Comparison of ENCODE assay signal across 8 mouse cellular contexts in genomic region chr5:111207924-111208659, GRCm38 (mm10).
DNase-seq lines count a peak whose midpoint lies in the region; ATAC-seq and TF ChIP-seq lines count a peak whose summit lies in the region.

No protein-coding gene starts in this region.

- WGBS in kidney, adult 2 months: 53% methylated on average over 8 of the region's 8 CpGs
- WGBS in stomach, embryonic 14.5 days: 41% methylated on average over 8 of the region's 8 CpGs

- peak; percentile 45; the same call in 1 of the 2 replicates for TF ChIP-seq CTCF in kidney, adult 2 months (conservative IDR thresholded peaks at IDR 0.05; ENCODE audit: insufficient read depth, insufficient read length, low read depth, low read length)

- H3K9ac ChIP-seq in stomach, embryonic 14.5 days (replicated peaks; ENCODE audit: low read depth, low read length): no peak overlapping the region

- DNase-seq in left cerebral cortex, postnatal 14 days (ENCODE audit: low spot score in 2 of 2): peak; percentile 61 to 78
- DNase-seq in left cerebral cortex, adult 8-10 months (ENCODE audit: low spot score in 2 of 2): no peak
- DNase-seq in adrenal gland, postnatal 14 days: peak; percentile 79
- peak; percentile 62 for DNase-seq in kidney, adult 2 months
- peak; percentile 90 for DNase-seq in lung, postnatal 10 days
- no peak for DNase-seq in urinary bladder, postnatal 14 days (ENCODE audit: low spot score)

- no peaks in the 10 kb centered on the region for H3K9me3 ChIP-seq in stomach, embryonic 14.5 days (ENCODE audit: control insufficient read depth, low read depth, low read length)

- peak overlapping the region; percentile 28; the same call in 1 of the 2 replicates for H3K4me2 ChIP-seq in stomach, embryonic 14.5 days (replicated peaks; ENCODE audit: low read depth, low read length)

- ATAC-seq in granulocyte monocyte progenitor cell, adult 5-6 weeks (replicated peaks; ENCODE audit: poor library complexity, severe bottlenecking): peak; percentile 59
- ATAC-seq in stomach, embryonic 14.5 days (ENCODE audit: insufficient number of reproducible peaks, insufficient read depth, low FRiP score, low read depth): no peak

- TF ChIP-seq POLR2A in kidney, adult 2 months (IDR thresholded peaks at IDR 0.05; ENCODE audit: low read depth, low read length): no peak

- no peak overlapping the region for H3K27ac ChIP-seq in kidney, adult 2 months (ENCODE audit: insufficient read depth, low read depth, low read length)
- no peak overlapping the region for H3K27ac ChIP-seq in stomach, embryonic 14.5 days (ENCODE audit: low read length)

- no peaks in the 10 kb centered on the region for H3K4me1 ChIP-seq in kidney, adult 2 months (ENCODE audit: control insufficient read depth, insufficient read depth, low read length)
- peaks cover 22% of the 10 kb centered on the region for H3K4me1 ChIP-seq in stomach, embryonic 14.5 days (ENCODE audit: control insufficient read depth, insufficient read depth, low read length)

- intact Hi-C loops in left cerebral cortex, postnatal 14 days (cut with DNase I): loop anchor here (5.0 kb wide), 1 partner anchor 221 kb away; no protein-coding TSS in a partner anchor

- H3K27me3 ChIP-seq in kidney, adult 2 months (replicated peaks; ENCODE audit: control insufficient read depth, insufficient read depth, low read length): no peaks in the 10 kb centered on the region
- no peaks in the 10 kb centered on the region for H3K27me3 ChIP-seq in stomach, embryonic 14.5 days (ENCODE audit: control insufficient read depth, insufficient read depth, low read length)

- no peaks in the 10 kb centered on the region for H3K36me3 ChIP-seq in kidney, adult 2 months (ENCODE audit: control insufficient read depth, insufficient read depth, low read length)
- no peaks in the 10 kb centered on the region for H3K36me3 ChIP-seq in stomach, embryonic 14.5 days (ENCODE audit: control insufficient read depth, insufficient read depth, low read length)

- H3K4me3 ChIP-seq in kidney, adult 2 months (ENCODE audit: insufficient read depth, low read depth, low read length): no peak overlapping the region
- H3K4me3 ChIP-seq in stomach, embryonic 14.5 days (ENCODE audit: low read depth, low read length): no peak overlapping the region

Comparison
In these comparisons a context has a peak if more than half of its experiments do, and no peak if none do; other contexts are left out.
1. DNase-seq: peak in left cerebral cortex, postnatal 14 days (2 of 2), adrenal gland, postnatal 14 days (single experiment), kidney, adult 2 months (single experiment) and lung, postnatal 10 days (single experiment); none in left cerebral cortex, adult 8-10 months (0 of 2) and urinary bladder, postnatal 14 days (single experiment).